In the genomic region with DNA sequence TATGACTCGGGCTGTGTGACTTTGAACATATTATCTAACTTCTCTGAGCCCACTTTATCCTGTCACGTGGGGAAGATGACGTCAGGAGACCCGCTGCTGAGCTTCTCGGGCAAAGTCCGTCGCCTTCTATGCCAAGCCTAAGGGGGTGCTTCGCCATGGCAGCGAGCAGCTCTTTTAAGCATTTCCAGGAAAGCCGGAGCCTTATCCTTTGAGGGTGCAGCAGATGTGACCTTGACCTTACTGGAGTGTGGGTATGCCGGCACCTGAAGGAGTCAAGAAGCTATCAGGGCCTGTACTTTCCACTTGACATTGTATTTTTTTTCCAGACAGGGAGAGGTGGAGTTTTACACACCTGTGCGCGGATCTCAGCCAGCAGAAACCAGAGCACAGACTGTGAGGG, we compare ENCODE assay signal across 27 mouse cellular contexts. TPM values are rescaled to one million over a fixed set of nuclear protein-coding genes. Genes with fewer than 3 reads are reported as not detected.
DNase-seq lines count a peak whose midpoint lies in the region; ATAC-seq and TF ChIP-seq lines count a peak whose summit lies in the region.
"Had no signal": no experiment of that assay in that cellular context is flagged by ENCODE, and none has a peak within 500 bp of the region (broad histone marks: within the 10 kb centered on the region; RNA-seq: fewer than 3 reads in every experiment).

No protein-coding gene starts in this region.

- no peak for TF ChIP-seq EP300 in lung, postnatal 0 days (IDR thresholded peaks at IDR 0.05)

- H3K4me2 ChIP-seq in lung, embryonic 16.5 days (ENCODE audit: low read depth, low read length) = no peak overlapping the region
- H3K4me2 ChIP-seq in lung, postnatal 0 days (replicated peaks; ENCODE audit: low read depth, low read length) = no peak overlapping the region
- H3K4me2 ChIP-seq in intestine, embryonic 15.5 days (replicated peaks) = no peak overlapping the region
- no peak overlapping the region for H3K4me2 ChIP-seq in stomach, embryonic 15.5 days
- H3K4me2 ChIP-seq in forebrain, embryonic 16.5 days (ENCODE audit: low read length) = no peak overlapping the region
- H3K4me2 ChIP-seq: embryonic facial prominence, embryonic 12.5 days; embryonic facial prominence, embryonic 15.5 days; heart, embryonic 11.5 days; hindbrain, embryonic 14.5 days had no signal

- no peaks in the 10 kb centered on the region for H3K27me3 ChIP-seq in lung, embryonic 16.5 days (ENCODE audit: control insufficient read depth, insufficient read depth, low read depth, low read length)
- H3K27me3 ChIP-seq in lung, postnatal 0 days (replicated peaks; ENCODE audit: insufficient read depth, low read length) = no peaks in the 10 kb centered on the region
- no peaks in the 10 kb centered on the region for H3K27me3 ChIP-seq in intestine, embryonic 15.5 days (replicated peaks)
- H3K27me3 ChIP-seq in stomach, embryonic 15.5 days (replicated peaks) = no peaks in the 10 kb centered on the region
- no peaks in the 10 kb centered on the region for H3K27me3 ChIP-seq in forebrain, embryonic 16.5 days (replicated peaks; ENCODE audit: control insufficient read depth, insufficient read depth, low read length)
- H3K27me3 ChIP-seq: embryonic facial prominence, embryonic 12.5 days; embryonic facial prominence, embryonic 15.5 days; Patski had no signal

- ATAC-seq in lung, embryonic 16.5 days (ENCODE audit: low read depth) = peak; percentile 38; the same call in 1 of the 2 replicates
- ATAC-seq in lung, postnatal 0 days = no peak
- ATAC-seq in intestine, embryonic 15.5 days = 0 out of 2 replicates have a peak, but pooled peaks have one; percentile 15
- ATAC-seq in stomach, embryonic 15.5 days (ENCODE audit: insufficient read depth, low FRiP score, low read depth) = peak; percentile 37; the same call in 1 of the 2 replicates
- no peak for ATAC-seq in activated CD4-positive, CD25-positive, alpha-beta regulatory T cell, adult 4 months
- ATAC-seq in forebrain, embryonic 16.5 days = no peak
- ATAC-seq: forebrain, embryonic 14.5 days; hindbrain, postnatal 0 days; inflammation-experienced regulatory T-cells, adult 6 months; Patski had no signal

- TF ChIP-seq CTCF in lung, postnatal 0 days (IDR thresholded peaks at IDR 0.05) = no peak

- no peak overlapping the region; the same call in 1 of the 2 replicates for H3K9ac ChIP-seq in lung, embryonic 16.5 days (ENCODE audit: low read length)
- H3K9ac ChIP-seq in lung, postnatal 0 days (replicated peaks; ENCODE audit: low read depth) = no peak overlapping the region
- H3K9ac ChIP-seq in intestine, embryonic 15.5 days = no peak overlapping the region
- no peak overlapping the region for H3K9ac ChIP-seq in stomach, embryonic 15.5 days
- no peak overlapping the region for H3K9ac ChIP-seq in forebrain, embryonic 16.5 days (replicated peaks; ENCODE audit: low read depth, low read length)
- H3K9ac ChIP-seq: embryonic facial prominence, embryonic 12.5 days; embryonic facial prominence, embryonic 15.5 days; hindbrain, embryonic 14.5 days had no signal

- no peak overlapping the region for H3K27ac ChIP-seq in lung, embryonic 16.5 days (ENCODE audit: low read length)
- H3K27ac ChIP-seq in lung, postnatal 0 days (ENCODE audit: low read length) = no peak overlapping the region
- H3K27ac ChIP-seq in intestine, embryonic 15.5 days = no peak overlapping the region
- H3K27ac ChIP-seq in stomach, embryonic 15.5 days = no peak overlapping the region
- H3K27ac ChIP-seq in forebrain, embryonic 16.5 days (ENCODE audit: low read length) = no peak overlapping the region
- H3K27ac ChIP-seq: embryonic facial prominence, embryonic 12.5 days; embryonic facial prominence, embryonic 15.5 days; hindbrain, embryonic 10.5 days; hindbrain, embryonic 14.5 days; hindbrain, postnatal 0 days had no signal

- H3K9me3 ChIP-seq in lung, embryonic 16.5 days (ENCODE audit: control insufficient read depth, low read length) = no peaks in the 10 kb centered on the region
- H3K9me3 ChIP-seq in lung, postnatal 0 days (ENCODE audit: low read length) = no peaks in the 10 kb centered on the region
- no peaks in the 10 kb centered on the region for H3K9me3 ChIP-seq in intestine, embryonic 15.5 days
- H3K9me3 ChIP-seq in stomach, embryonic 15.5 days = no peaks in the 10 kb centered on the region
- no peaks in the 10 kb centered on the region for H3K9me3 ChIP-seq in forebrain, embryonic 16.5 days (ENCODE audit: control insufficient read depth, low read length)
- H3K9me3 ChIP-seq: embryonic facial prominence, embryonic 12.5 days; embryonic facial prominence, embryonic 15.5 days; hindbrain, embryonic 10.5 days had no signal

- WGBS in lung, embryonic 16.5 days = 39% methylated on average over 13 of the region's 13 CpGs
- WGBS in lung, postnatal 0 days = 40% methylated on average over 13 of the region's 13 CpGs
- 51% methylated on average over 13 of the region's 13 CpGs for WGBS in intestine, embryonic 15.5 days
- WGBS in stomach, embryonic 15.5 days = 55% methylated on average over 13 of the region's 13 CpGs
- 76% methylated on average over 13 of the region's 13 CpGs for WGBS in forebrain, embryonic 16.5 days

- no peaks in the 10 kb centered on the region for H3K36me3 ChIP-seq in lung, embryonic 16.5 days (ENCODE audit: control insufficient read depth, insufficient read depth, low read length)
- H3K36me3 ChIP-seq in lung, postnatal 0 days (ENCODE audit: insufficient read depth, low read length) = no peaks in the 10 kb centered on the region
- H3K36me3 ChIP-seq in intestine, embryonic 15.5 days = no peaks in the 10 kb centered on the region
- no peaks in the 10 kb centered on the region for H3K36me3 ChIP-seq in stomach, embryonic 15.5 days
- 0 out of 2 replicates have a peak, but pooled peaks cover 5% of the 10 kb centered on the region for H3K36me3 ChIP-seq in forebrain, embryonic 16.5 days (ENCODE audit: control insufficient read depth, insufficient read depth)

- no peaks in the 10 kb centered on the region for H3K4me1 ChIP-seq in lung, embryonic 16.5 days (replicated peaks; ENCODE audit: control insufficient read depth, insufficient read depth, low read length)
- no peaks in the 10 kb centered on the region for H3K4me1 ChIP-seq in lung, postnatal 0 days (ENCODE audit: insufficient read depth, low read depth, low read length)
- 0 out of 2 replicates have a peak, but pooled peaks cover 3% of the 10 kb centered on the region for H3K4me1 ChIP-seq in intestine, embryonic 15.5 days (replicated peaks)
- H3K4me1 ChIP-seq in stomach, embryonic 15.5 days = no peaks in the 10 kb centered on the region
- no peaks in the 10 kb centered on the region for H3K4me1 ChIP-seq in forebrain, embryonic 16.5 days (replicated peaks; ENCODE audit: control insufficient read depth, insufficient read depth, low read length)
- H3K4me1 ChIP-seq: embryonic facial prominence, embryonic 12.5 days; embryonic facial prominence, embryonic 15.5 days had no signal

- H3K4me3 ChIP-seq in lung, embryonic 16.5 days (ENCODE audit: low read length) = no peak overlapping the region
- H3K4me3 ChIP-seq in lung, postnatal 0 days (ENCODE audit: low read depth, low read length) = no peak overlapping the region
- no peak overlapping the region for H3K4me3 ChIP-seq in intestine, embryonic 15.5 days (replicated peaks)
- no peak overlapping the region for H3K4me3 ChIP-seq in stomach, embryonic 15.5 days (replicated peaks)
- H3K4me3 ChIP-seq in forebrain, embryonic 16.5 days (replicated peaks; ENCODE audit: low read length) = no peak overlapping the region
- H3K4me3 ChIP-seq: embryonic facial prominence, embryonic 12.5 days; embryonic facial prominence, embryonic 15.5 days; hindbrain, embryonic 10.5 days had no signal

- no peak for DNase-seq in lung, postnatal 0 days (ENCODE audit: low spot score)
- DNase-seq in urinary bladder, postnatal 36 days (ENCODE audit: low spot score in 2 of 2) = no peak
- DNase-seq: adrenal gland, adult 8-10 months; cerebellum, adult 18-20 months; cerebellum, adult 9-10 months; cerebellum, postnatal 14 days; gastrocnemius, postnatal 36 days; heart, adult 11 months; heart, postnatal 36 days; kidney, adult 18-20 months had no signal

RNA-seq across cellular contexts. Expression of a gene that starts 7.1 kb away (rescaled TPM):
- polyA plus RNA-seq in lung, embryonic 16.5 days (2015; fragmentation: Nextera tagmentation; extraction: Ambion mirVana) = 9.7 and 9.8 TPM in 2 replicates
- polyA plus RNA-seq in lung, postnatal 0 days (2015; fragmentation: Nextera tagmentation; extraction: Ambion mirVana) = 70.5 and 71.7 TPM in 2 replicates
- polyA plus RNA-seq in intestine, embryonic 15.5 days (2015; fragmentation: Nextera tagmentation; extraction: Ambion mirVana) = 2.1 and 2.9 TPM in 2 replicates
- 12.0 and 15.4 TPM in 2 replicates for polyA plus RNA-seq in stomach, embryonic 15.5 days (2015; fragmentation: Nextera tagmentation; extraction: Ambion mirVana)
- not detected for polyA plus RNA-seq in activated CD4-positive, CD25-positive, alpha-beta regulatory T cell, adult 4 months (2017; shearing (Covaris generic))
- not detected in 2 replicates for polyA plus RNA-seq in forebrain, embryonic 16.5 days (2015; fragmentation: Nextera tagmentation; extraction: Ambion mirVana)
- polyA plus RNA-seq: embryonic facial prominence, embryonic 12.5 days; embryonic facial prominence, embryonic 15.5 days; forebrain, embryonic 11.5 days; forebrain, embryonic 14.5 days; heart, embryonic 14.5 days; heart, postnatal 0 days; hindbrain, embryonic 14.5 days; hindbrain, postnatal 0 days; inflammation-experienced regulatory T-cells, adult 6 months; Patski had no signal

RNA-seq across cellular contexts. Expression of a gene that starts 25.6 kb away (rescaled TPM):
- 28.1 and 31.4 TPM in 2 replicates for polyA plus RNA-seq in lung, embryonic 16.5 days (2015; fragmentation: Nextera tagmentation; extraction: Ambion mirVana)
- 15.7 and 18.0 TPM in 2 replicates for polyA plus RNA-seq in lung, postnatal 0 days (2015; fragmentation: Nextera tagmentation; extraction: Ambion mirVana)
- polyA plus RNA-seq in intestine, embryonic 15.5 days (2015; fragmentation: Nextera tagmentation; extraction: Ambion mirVana) = 18.6 and 19.8 TPM in 2 replicates
- 21.7 and 26.6 TPM in 2 replicates for polyA plus RNA-seq in stomach, embryonic 15.5 days (2015; fragmentation: Nextera tagmentation; extraction: Ambion mirVana)
- 10 to 100 TPM; 10.4 to 14.9 TPM for polyA plus RNA-seq in activated CD4-positive, CD25-positive, alpha-beta regulatory T cell, adult 4 months (2017; shearing (Covaris generic))
- polyA plus RNA-seq in forebrain, embryonic 16.5 days (2015; fragmentation: Nextera tagmentation; extraction: Ambion mirVana) = 32.7 and 37.6 TPM in 2 replicates

RNA-seq across cellular contexts. Expression of a gene that starts 29.5 kb away (rescaled TPM):
- polyA plus RNA-seq in lung, embryonic 16.5 days (2015; fragmentation: Nextera tagmentation; extraction: Ambion mirVana) = 3.9 and 6.0 TPM in 2 replicates
- polyA plus RNA-seq in lung, postnatal 0 days (2015; fragmentation: Nextera tagmentation; extraction: Ambion mirVana) = 1.2 TPM in 2 replicates
- polyA plus RNA-seq in intestine, embryonic 15.5 days (2015; fragmentation: Nextera tagmentation; extraction: Ambion mirVana) = 8.7 and 10.4 TPM in 2 replicates
- polyA plus RNA-seq in stomach, embryonic 15.5 days (2015; fragmentation: Nextera tagmentation; extraction: Ambion mirVana) = 8.0 and 8.3 TPM in 2 replicates
- polyA plus RNA-seq in activated CD4-positive, CD25-positive, alpha-beta regulatory T cell, adult 4 months (2017; shearing (Covaris generic)) = not detected
- polyA plus RNA-seq in forebrain, embryonic 16.5 days (2015; fragmentation: Nextera tagmentation; extraction: Ambion mirVana) = 53.9 and 62.2 TPM in 2 replicates
- polyA plus RNA-seq: inflammation-experienced regulatory T-cells, adult 6 months had no signal

RNA-seq across cellular contexts. Expression of a gene that starts 47.6 kb away (rescaled TPM):
- 70.1 and 74.4 TPM in 2 replicates for polyA plus RNA-seq in lung, embryonic 16.5 days (2015; fragmentation: Nextera tagmentation; extraction: Ambion mirVana)
- polyA plus RNA-seq in lung, postnatal 0 days (2015; fragmentation: Nextera tagmentation; extraction: Ambion mirVana) = 56.4 and 59.3 TPM in 2 replicates
- 56.9 and 58.2 TPM in 2 replicates for polyA plus RNA-seq in intestine, embryonic 15.5 days (2015; fragmentation: Nextera tagmentation; extraction: Ambion mirVana)
- 37.0 and 43.0 TPM in 2 replicates for polyA plus RNA-seq in stomach, embryonic 15.5 days (2015; fragmentation: Nextera tagmentation; extraction: Ambion mirVana)
- polyA plus RNA-seq in activated CD4-positive, CD25-positive, alpha-beta regulatory T cell, adult 4 months (2017; shearing (Covaris generic)) = 10 to 100 TPM; 14.5 to 21.0 TPM
- 20.6 and 22.5 TPM in 2 replicates for polyA plus RNA-seq in forebrain, embryonic 16.5 days (2015; fragmentation: Nextera tagmentation; extraction: Ambion mirVana)

Comparison
In these comparisons a context has a peak if more than half of its experiments do, and no peak if none do; other contexts are left out.
1. ATAC-seq: peak in lung, embryonic 16.5 days (single experiment), intestine, embryonic 15.5 days (single experiment) and stomach, embryonic 15.5 days (single experiment); none in lung, postnatal 0 days (single experiment), activated CD4-positive, CD25-positive, alpha-beta regulatory T cell, adult 4 months (single experiment) and forebrain, embryonic 16.5 days (single experiment).